Mouse (Mus musculus) lung, postnatal 0 days (tissue): ENCODE results near the gene Bcl3. TPM values are rescaled to one million over a fixed set of nuclear protein-coding genes. Genes with fewer than 3 reads are reported as not detected.

ENCODE experiments used
- ATAC-seq: fragments of 200-750 bp; cut with Nextera tagmentation; 2 replicates; pipeline ENCODE4 v1.8.0; 2017; ENCODE audit warnings: moderate library complexity
- DNase-seq: peaks from one replicate; pipeline ENCODE4 v3.0.0-alpha.2; 2016; ENCODE audit warnings: low spot score
- H3K27ac ChIP-seq: fragments of 300-500 bp; sonication (generic); 2 replicates; pipeline ENCODE4 v1.5.1; 2014; ENCODE audit warnings: antibody characterized with exemption, mild to moderate bottlenecking, low read length, mixed read lengths
- H3K27me3 ChIP-seq: fragments of 300-500 bp; sonication (generic); replicated peaks from 2 replicates; pipeline ENCODE4 v1.6.1; 2014; ENCODE audit warnings: low read length, mixed read lengths; ENCODE audit not compliant: insufficient read depth
- H3K36me3 ChIP-seq: fragments of 300-500 bp; sonication (generic); 2 replicates; pipeline ENCODE4 v1.6.1; 2014; ENCODE audit warnings: low read length, mixed read lengths; ENCODE audit not compliant: insufficient read depth
- H3K4me1 ChIP-seq: fragments of 300-500 bp; sonication (generic); 2 replicates; pipeline ENCODE4 v1.6.1; 2014; ENCODE audit warnings: antibody characterized with exemption, low read depth, low read length, mixed read lengths; ENCODE audit not compliant: insufficient read depth
- H3K4me2 ChIP-seq: fragments of 300-500 bp; sonication (generic); replicated peaks from 2 replicates; pipeline ENCODE4 v1.6.1; 2014; ENCODE audit warnings: low read depth, mild to moderate bottlenecking, low read length, moderate library complexity, mixed read lengths
- H3K4me3 ChIP-seq: fragments of 300-500 bp; sonication (generic); 2 replicates; pipeline ENCODE4 v1.5.1; 2014; ENCODE audit warnings: low read depth, low read length
- H3K9ac ChIP-seq: fragments of 300-500 bp; sonication (generic); replicated peaks from 2 replicates; pipeline ENCODE4 v1.6.1; 2014; ENCODE audit warnings: low read depth, mild to moderate bottlenecking
- H3K9me3 ChIP-seq: fragments of 300-500 bp; sonication (generic); 2 replicates; pipeline ENCODE4 v1.6.1; 2016; ENCODE audit warnings: low read length, mixed read lengths
- CTCF ChIP-seq: IDR thresholded peaks from 2 replicates; pipeline ENCODE4 v1.5.1; 2016; ENCODE audit warnings: antibody characterized with exemption, mild to moderate bottlenecking
- EP300 ChIP-seq: IDR thresholded peaks from 2 replicates; pipeline ENCODE4 v1.6.1; 2016; ENCODE audit warnings: antibody characterized with exemption, mild to moderate bottlenecking, control low read depth
- WGBS: fragments of 180-500 bp; shearing (Covaris S2); extraction: QIAGEN DNeasy Blood & Tissue Kit; methylation state at CpG from one replicate; pipeline ENCODE4 v1.1.7; 2014; 5-methylcytosine and 5-hydroxymethylcytosine counted together
- polyA plus RNA-seq: library from polyadenylated mRNA; unstranded; fragments of >200 nt; fragmentation: Nextera tagmentation; extraction: Ambion mirVana; gene quantifications from 2 replicates; pipeline ENCODE4 v1.2.1, GENCODE M21; 2015

Bcl3 gene
- polyA plus RNA-seq, 1 experiment from 2014 or later: 8.3 TPM

GRCm38 (mm10) chr7:19769434-19770374 is 52.9 kb downstream of the Bcl3 start:
- peak overlapping the region; percentile 75 for H3K9ac ChIP-seq
- peak overlapping the region; percentile 67 for H3K4me3 ChIP-seq
- H3K9me3 ChIP-seq: no peaks in the 10 kb centered on the region
- H3K4me2 ChIP-seq: peak overlapping the region; percentile 81
- ATAC-seq (peak; percentile 16), DNase-seq (no peak)
- H3K4me1 ChIP-seq: peaks cover 9% of the 10 kb centered on the region; the same call in 1 of the 2 replicates
- peak overlapping the region; percentile 88 for H3K27ac ChIP-seq
- WGBS: 6% methylated on average over 16 of the region's 16 CpGs
- TF ChIP-seq CTCF (no peak), EP300 (0 out of 2 replicates have a peak, but pooled peaks have one; percentile 22)
- H3K36me3 ChIP-seq: peaks cover 12% of the 10 kb centered on the region; the same call in 1 of the 2 replicates
- no peaks in the 10 kb centered on the region for H3K27me3 ChIP-seq

- H3K9me3 ChIP-seq: no peaks in the 10 kb centered on the region
- H3K27me3 ChIP-seq: no peaks in the 10 kb centered on the region
- peak overlapping the region; percentile 75; the same call in 1 of the 2 replicates for H3K9ac ChIP-seq
- peaks cover 9% of the 10 kb centered on the region; the same call in 1 of the 2 replicates for H3K4me1 ChIP-seq
- peak overlapping the region; percentile 88 for H3K27ac ChIP-seq
- ATAC-seq (peak; percentile 43), DNase-seq (peak; percentile 60)
- peaks cover 12% of the 10 kb centered on the region; the same call in 1 of the 2 replicates for H3K36me3 ChIP-seq
- WGBS: 14% methylated on average over 4 of the region's 4 CpGs
- H3K4me2 ChIP-seq: peak overlapping the region; percentile 81
- TF ChIP-seq EP300: no peak
- TF ChIP-seq CTCF: no peak
- H3K4me3 ChIP-seq: peak overlapping the region; percentile 67
Measured at GRCm38 (mm10) chr7:19769001-19769400, 53.6 kb downstream of the Bcl3 start.

GRCm38 (mm10) chr7:19768251-19768650 is 54.3 kb downstream of the Bcl3 start:
- no peaks in the 10 kb centered on the region for H3K9me3 ChIP-seq
- WGBS: 39% methylated on average over 14 of the region's 14 CpGs
- peak overlapping the region; percentile 88 for H3K27ac ChIP-seq
- peaks cover 12% of the 10 kb centered on the region; the same call in 1 of the 2 replicates for H3K36me3 ChIP-seq
- H3K4me1 ChIP-seq: peaks cover 9% of the 10 kb centered on the region; the same call in 1 of the 2 replicates
- no peaks in the 10 kb centered on the region for H3K27me3 ChIP-seq
- H3K9ac ChIP-seq: peak overlapping the region; percentile 75; the same call in 1 of the 2 replicates
- H3K4me3 ChIP-seq: peak overlapping the region; percentile 67
- no peak for TF ChIP-seq CTCF
- TF ChIP-seq EP300: no peak
- peak overlapping the region; percentile 81 for H3K4me2 ChIP-seq
- ATAC-seq (peak; percentile 6; the same call in 1 of the 2 replicates), DNase-seq (no peak)

GRCm38 (mm10) chr7:19764581-19764980 is 58.0 kb downstream of the Bcl3 start:
- H3K27me3 ChIP-seq: no peaks in the 10 kb centered on the region
- TF ChIP-seq CTCF (no peak), EP300 (no peak)
- H3K27ac ChIP-seq: no peak overlapping the region
- H3K4me2 ChIP-seq: no peak overlapping the region
- H3K9me3 ChIP-seq: no peaks in the 10 kb centered on the region
- H3K4me1 ChIP-seq: peaks cover 8% of the 10 kb centered on the region; the same call in 1 of the 2 replicates
- ATAC-seq: no peak
- H3K36me3 ChIP-seq: peaks cover 12% of the 10 kb centered on the region; the same call in 1 of the 2 replicates
- WGBS: 61% methylated on average over 8 of the region's 9 CpGs
- no peak overlapping the region for H3K4me3 ChIP-seq
- DNase-seq: no peak
- H3K9ac ChIP-seq: no peak overlapping the region

GRCm38 (mm10) chr7:19763829-19764477 is 58.6 kb downstream of the Bcl3 start:
- no peak overlapping the region for H3K9ac ChIP-seq
- H3K4me2 ChIP-seq: no peak overlapping the region
- no peaks in the 10 kb centered on the region for H3K9me3 ChIP-seq
- no peaks in the 10 kb centered on the region for H3K27me3 ChIP-seq
- ATAC-seq (peak; percentile 53; the same call in 1 of the 2 replicates), DNase-seq (no peak)
- WGBS: 67% methylated on average over 13 of the region's 13 CpGs
- no peak for TF ChIP-seq CTCF
- no peak; the same call in 1 of the 2 replicates for TF ChIP-seq EP300
- H3K36me3 ChIP-seq: peaks cover 17% of the 10 kb centered on the region; the same call in 1 of the 2 replicates
- peaks cover 5% of the 10 kb centered on the region; the same call in 1 of the 2 replicates for H3K4me1 ChIP-seq
- no peak overlapping the region; the same call in 1 of the 2 replicates for H3K27ac ChIP-seq
- no peak overlapping the region for H3K4me3 ChIP-seq

- Histone ChIP-seq H3K27me3 (no peaks in the 10 kb centered on the region), H3K4me2 (no peak overlapping the region), H3K9me3 (no peaks in the 10 kb centered on the region), H3K9ac (no peak overlapping the region), H3K27ac (no peak overlapping the region), H3K36me3 (peaks cover 29% of the 10 kb centered on the region), H3K4me1 (no peaks in the 10 kb centered on the region), H3K4me3 (no peak overlapping the region)
- DNase-seq: no peak
- peak; percentile 25; the same call in 1 of the 2 replicates for ATAC-seq
- no peak for TF ChIP-seq EP300
- no peak for TF ChIP-seq CTCF
- WGBS: 52% methylated on average over 11 of the region's 11 CpGs
Measured at GRCm38 (mm10) chr7:19762283-19762682, 60.3 kb downstream of the Bcl3 start.
